Mouse (Mus musculus) intestine, embryonic 16.5 days (tissue): ENCODE measurements around the gene Baiap2l1. TPM values are rescaled to one million over a fixed set of nuclear protein-coding genes. Genes with fewer than 3 reads are reported as not detected.
A peak's percentile ranks its signal among the peaks of the same experiment; 100 is the strongest.
"Not testable (repeated sequence)": the region's sequence is repeated elsewhere in the genome, so short reads cannot be mapped to it uniquely, and the experiment has no call there.

ENCODE experiments used
- ATAC-seq: fragments of 200-750 bp; cut with Nextera tagmentation; 2 replicates; pipeline ENCODE4 v1.8.0; 2017; ENCODE audit warnings: moderate TSS enrichment, moderate library complexity
- H3K27ac ChIP-seq: fragments of 300-500 bp; sonication (generic); 2 replicates; pipeline ENCODE4 v1.5.1; 2014; ENCODE audit warnings: mild to moderate bottlenecking, low read length
- H3K27me3 ChIP-seq: fragments of 300-500 bp; sonication (generic); replicated peaks from 2 replicates; pipeline ENCODE4 v1.6.1; 2014; ENCODE audit warnings: low read length, control low read depth, mixed read lengths; ENCODE audit not compliant: control insufficient read depth, insufficient read depth
- H3K36me3 ChIP-seq: fragments of 300-500 bp; sonication (generic); 2 replicates; pipeline ENCODE4 v1.6.1; 2014; ENCODE audit warnings: low read length, control low read depth; ENCODE audit not compliant: control insufficient read depth, insufficient read depth
- H3K4me1 ChIP-seq: fragments of 300-500 bp; sonication (generic); 2 replicates; pipeline ENCODE4 v1.6.1; 2014; ENCODE audit warnings: low read length, control low read depth, mixed read lengths; ENCODE audit not compliant: control insufficient read depth, insufficient read depth
- H3K4me2 ChIP-seq: fragments of 300-500 bp; sonication (generic); 2 replicates; pipeline ENCODE4 v1.6.1; 2014; ENCODE audit warnings: low read depth, low read length, control low read depth
- H3K4me3 ChIP-seq: fragments of 300-500 bp; sonication (generic); 2 replicates; pipeline ENCODE4 v1.5.1; 2014; ENCODE audit warnings: mild to moderate bottlenecking, low read length
- H3K9ac ChIP-seq: fragments of 300-500 bp; sonication (generic); 2 replicates; pipeline ENCODE4 v1.6.1; 2014; ENCODE audit warnings: low read depth, low read length
- H3K9me3 ChIP-seq: fragments of 300-500 bp; sonication (generic); 2 replicates; pipeline ENCODE4 v1.6.1; 2016; ENCODE audit warnings: low read length, control low read depth; ENCODE audit not compliant: control insufficient read depth
- WGBS: fragments of 180-500 bp; shearing (Covaris S2); extraction: QIAGEN DNeasy Blood & Tissue Kit; methylation state at CpG from one replicate; pipeline ENCODE4 v1.1.7; 2014; 5-methylcytosine and 5-hydroxymethylcytosine counted together
- polyA plus RNA-seq: library from polyadenylated mRNA; unstranded; fragments of >200 nt; fragmentation: Nextera tagmentation; extraction: Ambion mirVana; gene quantifications from 2 replicates; pipeline ENCODE4 v1.2.1, GENCODE M21; 2015

Gene Baiap2l1
- polyA plus RNA-seq, 1 experiment from 2014 or later = 32.0 TPM

DNA sequence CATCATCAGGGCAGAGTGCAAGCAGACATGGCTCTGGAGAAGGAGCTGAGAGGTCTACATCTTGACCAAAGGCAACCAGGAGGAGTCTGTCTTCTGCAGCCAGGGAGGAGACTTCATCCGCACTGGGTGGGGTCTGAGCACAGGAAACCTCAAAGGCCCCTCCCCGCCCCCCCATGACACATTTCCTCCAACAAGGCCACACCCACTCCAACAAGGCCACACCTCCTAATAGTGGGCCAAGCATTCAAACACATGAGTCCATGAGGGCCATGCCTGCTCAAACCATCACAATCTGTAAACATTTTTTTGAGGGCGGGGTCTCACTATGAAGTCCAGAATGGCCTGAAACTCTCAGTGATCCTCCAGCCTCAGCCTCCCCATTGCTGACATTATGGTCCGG, 21.5 kb upstream of the Baiap2l1 start:
- H3K4me3 ChIP-seq = no peak overlapping the region
- no peak overlapping the region for H3K9ac ChIP-seq
- H3K4me2 ChIP-seq = no peak overlapping the region
- ATAC-seq = no peak
- H3K27me3 ChIP-seq = no peaks in the 10 kb centered on the region
- WGBS = 94% methylated on average over 4 of the region's 4 CpGs
- H3K4me1 ChIP-seq = no peaks in the 10 kb centered on the region
- peaks cover 5% of the 10 kb centered on the region; the same call in 1 of the 2 replicates for H3K9me3 ChIP-seq
- no peak overlapping the region for H3K27ac ChIP-seq
- H3K36me3 ChIP-seq = no peaks in the 10 kb centered on the region

GRCm38 (mm10) chr5:144372885-144373284, 15.0 kb upstream of the Baiap2l1 start:
- Histone ChIP-seq H3K4me3 (no peak overlapping the region), H3K36me3 (no peaks in the 10 kb centered on the region), H3K9ac (no peak overlapping the region), H3K4me2 (no peak overlapping the region), H3K27me3 (no peaks in the 10 kb centered on the region), H3K9me3 (peaks cover 4% of the 10 kb centered on the region; the same call in 1 of the 2 replicates), H3K27ac (peak overlapping the region; percentile 10), H3K4me1 (0 out of 2 replicates have a peak, but pooled peaks cover 2% of the 10 kb centered on the region)
- ATAC-seq = 0 out of 2 replicates have a peak, but pooled peaks have one; percentile 28
- 78% methylated on average over 2 of the region's 2 CpGs for WGBS

DNA sequence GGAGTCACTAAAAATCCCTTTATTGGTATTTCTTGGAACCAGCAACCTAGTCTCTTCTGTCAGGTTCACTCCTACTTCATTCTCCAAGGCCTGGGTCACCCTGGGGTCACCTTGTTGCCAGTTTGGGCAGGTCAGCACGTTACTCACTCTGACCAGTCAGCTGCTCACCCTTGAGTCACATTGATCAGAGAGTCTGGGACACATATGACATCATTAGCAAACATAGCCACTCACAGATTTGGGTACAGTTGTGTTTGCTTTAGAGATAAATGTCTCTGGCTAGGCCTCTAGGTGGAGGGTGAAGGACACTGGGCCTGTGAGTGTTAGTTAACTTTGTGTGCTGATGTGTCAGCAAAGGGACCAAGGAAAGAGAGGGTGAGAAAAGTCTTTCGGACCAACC, 14.3 kb upstream of the Baiap2l1 start:
- no peaks in the 10 kb centered on the region for H3K27me3 ChIP-seq
- H3K4me3 ChIP-seq = no peak overlapping the region
- no peak overlapping the region for H3K27ac ChIP-seq
- no peaks in the 10 kb centered on the region for H3K36me3 ChIP-seq
- H3K4me1 ChIP-seq = 0 out of 2 replicates have a peak, but pooled peaks cover 2% of the 10 kb centered on the region
- WGBS = 35% methylated on average over 2 of the region's 2 CpGs
- no peaks in the 10 kb centered on the region for H3K9me3 ChIP-seq
- no peak overlapping the region for H3K9ac ChIP-seq
- no peak overlapping the region for H3K4me2 ChIP-seq
- ATAC-seq = peak; percentile 76

DNA sequence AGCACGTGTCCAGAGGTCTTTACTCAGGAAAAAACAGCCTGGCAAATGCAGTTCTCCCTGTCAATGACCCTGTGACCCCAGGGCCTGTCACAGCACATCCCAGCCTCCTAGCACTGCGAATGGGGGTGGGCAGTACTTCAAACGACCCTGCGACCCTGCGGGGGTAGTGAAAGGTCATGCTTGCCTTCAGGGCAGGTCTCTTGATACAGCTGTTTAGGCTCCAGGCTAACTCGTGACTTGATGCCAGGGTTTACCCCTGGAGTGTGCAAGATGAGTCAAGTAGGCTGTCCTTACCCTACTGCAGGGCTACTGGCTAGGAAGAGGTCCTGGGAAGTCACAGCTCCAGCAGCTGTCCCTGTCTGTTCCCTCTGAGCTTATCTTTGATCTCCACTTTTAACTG, 13.1 kb upstream of the Baiap2l1 start:
- Histone ChIP-seq H3K27me3 (no peaks in the 10 kb centered on the region), H3K4me2 (no peak overlapping the region), H3K4me1 (0 out of 2 replicates have a peak, but pooled peaks cover 2% of the 10 kb centered on the region), H3K4me3 (no peak overlapping the region), H3K36me3 (no peaks in the 10 kb centered on the region), H3K9me3 (no peaks in the 10 kb centered on the region), H3K9ac (no peak overlapping the region), H3K27ac (no peak overlapping the region)
- no peak for ATAC-seq
- 16% methylated on average over 6 of the region's 6 CpGs for WGBS

DNA sequence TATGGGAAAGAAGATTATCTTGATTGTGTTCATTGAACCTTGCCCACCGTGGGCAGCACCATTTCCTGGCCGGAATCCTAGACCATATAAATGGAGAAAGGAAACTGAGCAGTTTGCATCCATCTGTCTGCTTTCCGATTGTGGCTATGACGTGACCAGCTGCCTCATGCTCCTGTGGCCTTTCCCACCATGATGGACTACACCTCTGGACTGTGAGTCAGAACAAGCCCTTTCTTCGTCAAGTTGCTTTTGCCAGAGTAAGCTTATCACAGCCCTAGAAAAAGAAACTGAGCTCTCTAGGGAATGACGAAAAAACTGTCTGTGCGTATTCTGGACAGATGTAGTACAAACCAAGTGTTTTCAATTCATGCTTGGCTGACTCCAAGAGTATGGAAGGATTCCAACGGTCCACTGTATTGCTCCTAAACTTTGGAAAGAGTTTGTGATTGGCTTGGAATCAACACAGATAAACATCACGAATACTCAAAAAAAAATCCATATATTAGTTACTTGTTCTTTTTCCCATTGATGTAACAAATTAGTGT, 10.8 kb upstream of the Baiap2l1 start:
- Histone ChIP-seq H3K4me2 (no peak overlapping the region), H3K4me1 (peaks cover 2% of the 10 kb centered on the region; the same call in 1 of the 2 replicates), H3K36me3 (no peaks in the 10 kb centered on the region), H3K9me3 (no peaks in the 10 kb centered on the region), H3K27me3 (no peaks in the 10 kb centered on the region), H3K4me3 (no peak overlapping the region), H3K27ac (no peak overlapping the region), H3K9ac (no peak overlapping the region)
- 77% methylated on average over 9 of the region's 9 CpGs for whole genome bisulfite sequencing
- ATAC-seq = no peak

- not testable (repeated sequence) for H3K27me3 ChIP-seq, H3K4me2 ChIP-seq, H3K36me3 ChIP-seq, H3K9me3 ChIP-seq, H3K4me3 ChIP-seq, ATAC-seq, H3K27ac ChIP-seq, H3K4me1 ChIP-seq, H3K9ac ChIP-seq
- WGBS = 78% methylated on average over 6 of the region's 6 CpGs
Observed at GRCm38 (mm10) chr5:144366551-144366950, 8.6 kb upstream of the Baiap2l1 start.

- Histone ChIP-seq H3K4me2 (no peak overlapping the region), H3K9me3 (no peaks in the 10 kb centered on the region), H3K27ac (peak overlapping the region; percentile 85), H3K27me3 (no peaks in the 10 kb centered on the region), H3K36me3 (no peaks in the 10 kb centered on the region), H3K9ac (no peak overlapping the region), H3K4me1 (peaks cover 11% of the 10 kb centered on the region), H3K4me3 (no peak overlapping the region)
- ATAC-seq = peak; percentile 54
- WGBS = 70% methylated on average over 11 of the region's 11 CpGs
Observed at GRCm38 (mm10) chr5:144364680-144365357, 6.9 kb upstream of the Baiap2l1 start.

GRCm38 (mm10) chr5:144360346-144360745, 2.4 kb upstream of the Baiap2l1 start:
- WGBS = 30% methylated on average over 6 of the region's 6 CpGs
- Histone ChIP-seq H3K9me3 (no peaks in the 10 kb centered on the region), H3K27me3 (no peaks in the 10 kb centered on the region), H3K36me3 (no peaks in the 10 kb centered on the region), H3K4me2 (no peak overlapping the region), H3K4me1 (peaks cover 21% of the 10 kb centered on the region), H3K9ac (no peak overlapping the region), H3K4me3 (no peak overlapping the region), H3K27ac (peak overlapping the region; percentile 92)
- no peak for ATAC-seq

GRCm38 (mm10) chr5:144359886-144360285, 2.0 kb upstream of the Baiap2l1 start:
- 51% methylated on average over 6 of the region's 6 CpGs for WGBS
- ATAC-seq = peak; percentile 55
- Histone ChIP-seq H3K9ac (no peak overlapping the region), H3K9me3 (no peaks in the 10 kb centered on the region), H3K4me1 (peaks cover 21% of the 10 kb centered on the region), H3K27ac (peak overlapping the region; percentile 92), H3K27me3 (no peaks in the 10 kb centered on the region), H3K4me3 (no peak overlapping the region), H3K36me3 (no peaks in the 10 kb centered on the region), H3K4me2 (peak overlapping the region; percentile 82; the same call in 1 of the 2 replicates)
